In genomic region chr7:45706721-45707241, GRCm38 (mm10) we compare ENCODE assay signal across 9 mouse cellular contexts. TPM values are rescaled to one million over a fixed set of nuclear protein-coding genes. Genes with fewer than 3 reads are reported as not detected.
DNase-seq lines count a peak whose midpoint lies in the region; ATAC-seq lines count a peak whose summit lies in the region.
"Had no signal": no experiment of that assay in that cellular context is flagged by ENCODE, and none has a peak within 500 bp of the region (broad histone marks: within the 10 kb centered on the region; RNA-seq: fewer than 3 reads in every experiment).

No protein-coding gene starts in this region.

- peak overlapping the region; percentile 69 for H3K9ac ChIP-seq in intestine, embryonic 14.5 days (ENCODE audit: low read length)
- H3K9ac ChIP-seq in midbrain, embryonic 12.5 days (replicated peaks) = peak overlapping the region; percentile 78

- peak overlapping the region; percentile 70 for H3K27ac ChIP-seq in intestine, embryonic 14.5 days (ENCODE audit: low read depth)
- H3K27ac ChIP-seq in limb, embryonic 10.5 days = peak overlapping the region; percentile 90
- peak overlapping the region; percentile 80; the same call in 1 of the 2 replicates for H3K27ac ChIP-seq in midbrain, embryonic 12.5 days (replicated peaks)

- peak overlapping the region; percentile 96 for H3K4me2 ChIP-seq in intestine, embryonic 14.5 days (ENCODE audit: low read length)
- peak overlapping the region; percentile 98 for H3K4me2 ChIP-seq in midbrain, embryonic 12.5 days (replicated peaks)

- WGBS in intestine, embryonic 14.5 days = 2% methylated on average over 37 of the region's 45 CpGs
- 2% methylated on average over 45 of the region's 45 CpGs for WGBS in limb, embryonic 10.5 days
- under 1% methylated on average over 40 of the region's 45 CpGs for WGBS in midbrain, embryonic 12.5 days

- peaks cover 24% of the 10 kb centered on the region for H3K36me3 ChIP-seq in intestine, embryonic 14.5 days (ENCODE audit: control insufficient read depth, insufficient read depth, low read length)
- peaks cover 24% of the 10 kb centered on the region for H3K36me3 ChIP-seq in limb, embryonic 10.5 days
- H3K36me3 ChIP-seq in midbrain, embryonic 12.5 days = peaks cover 20% of the 10 kb centered on the region

- H3K27me3 ChIP-seq in intestine, embryonic 14.5 days (replicated peaks; ENCODE audit: control insufficient read depth, insufficient read depth, low read length) = no peaks in the 10 kb centered on the region
- 0 out of 2 replicates have a peak, but pooled peaks cover under 1% of the 10 kb centered on the region for H3K27me3 ChIP-seq in limb, embryonic 10.5 days (ENCODE audit: low read depth, poor library complexity, severe bottlenecking)
- H3K27me3 ChIP-seq in midbrain, embryonic 12.5 days = peaks cover 8% of the 10 kb centered on the region; the same call in 1 of the 2 replicates

- intact Hi-C loops in gastrocnemius, postnatal 14 days (cut with DNase I; ENCODE audit: low total_unique reads) = no loop called here

- H3K4me3 ChIP-seq in intestine, embryonic 14.5 days (ENCODE audit: low read depth, low read length) = peak overlapping the region; percentile 65
- H3K4me3 ChIP-seq in limb, embryonic 10.5 days = peak overlapping the region; percentile 81
- H3K4me3 ChIP-seq in midbrain, embryonic 12.5 days = peak overlapping the region; percentile 58

- DNase-seq in R1 (ENCODE audit: low read depth, low spot score) = peak; percentile 81
- DNase-seq in cerebellum, postnatal 25 days = peak; percentile 89 to 95
- peak; percentile 94 for DNase-seq in gastrocnemius, postnatal 14 days
- DNase-seq in intestine, embryonic 14.5 days (ENCODE audit: low spot score) = peak; percentile 89
- DNase-seq in limb, embryonic 10.5 days (ENCODE audit: low spot score) = peak; percentile 93
- peak; percentile 72 for DNase-seq in spleen, adult 12 weeks (ENCODE audit: low spot score)

- ATAC-seq in intestine, embryonic 14.5 days (replicated peaks; ENCODE audit: low FRiP score, low TSS enrichment, low read depth) = no peak
- no peak for ATAC-seq in midbrain, embryonic 12.5 days (ENCODE audit: low FRiP score, low read depth)
- no peak for ATAC-seq in activated CD4-positive, CD25-positive, alpha-beta regulatory T cell, adult 4 months

- peaks cover 36% of the 10 kb centered on the region for H3K4me1 ChIP-seq in intestine, embryonic 14.5 days (replicated peaks; ENCODE audit: control insufficient read depth, insufficient read depth, low read length)
- H3K4me1 ChIP-seq in limb, embryonic 10.5 days = peaks cover 65% of the 10 kb centered on the region
- peaks cover 77% of the 10 kb centered on the region for H3K4me1 ChIP-seq in midbrain, embryonic 12.5 days

- no peaks in the 10 kb centered on the region for H3K9me3 ChIP-seq in intestine, embryonic 14.5 days (ENCODE audit: control insufficient read depth, low read length)
- H3K9me3 ChIP-seq in limb, embryonic 10.5 days (replicated peaks) = no peaks in the 10 kb centered on the region
- no peaks in the 10 kb centered on the region for H3K9me3 ChIP-seq in midbrain, embryonic 12.5 days

RNA-seq across cellular contexts. Expression of gene Dbp, which starts 1.9 kb away (rescaled TPM):
- total RNA-seq in gastrocnemius, postnatal 14 days (2021) = 10 to 100 TPM; 20.6 to 32.8 TPM
- polyA plus RNA-seq in intestine, embryonic 14.5 days (2014; fragmentation: Nextera tagmentation; extraction: Ambion mirVana) = 3.7 and 4.0 TPM in 2 replicates
- polyA plus RNA-seq in limb, embryonic 10.5 days (2016; fragmentation: Nextera tagmentation; extraction: Ambion mirVana) = 3.7 and 4.7 TPM in 2 replicates
- 4.5 and 4.6 TPM in 2 replicates for polyA plus RNA-seq in midbrain, embryonic 12.5 days (2016; fragmentation: Nextera tagmentation; extraction: Ambion mirVana)
- polyA plus RNA-seq in activated CD4-positive, CD25-positive, alpha-beta regulatory T cell, adult 4 months (2017; shearing (Covaris generic)) = 1 to 10 TPM; 5.2 to 8.5 TPM

RNA-seq across cellular contexts. Expression of gene Car11, which starts 7.1 kb away (rescaled TPM):
- 1 to 10 TPM; 4.5 to 4.6 TPM for total RNA-seq in gastrocnemius, postnatal 14 days (2021)
- 7.3 and 8.2 TPM in 2 replicates for polyA plus RNA-seq in intestine, embryonic 14.5 days (2014; fragmentation: Nextera tagmentation; extraction: Ambion mirVana)
- polyA plus RNA-seq in limb, embryonic 10.5 days (2016; fragmentation: Nextera tagmentation; extraction: Ambion mirVana) = 2.2 and 4.9 TPM in 2 replicates
- 17.0 and 18.8 TPM in 2 replicates for polyA plus RNA-seq in midbrain, embryonic 12.5 days (2016; fragmentation: Nextera tagmentation; extraction: Ambion mirVana)
- polyA plus RNA-seq in activated CD4-positive, CD25-positive, alpha-beta regulatory T cell, adult 4 months (2017; shearing (Covaris generic)) = under 1 TPM in 1 of 2 experiments, not detected in 1; 0.51 TPM
- total RNA-seq: neutrophil, adult 5-6 weeks had no signal

RNA-seq across cellular contexts. Expression of gene Rpl18, which starts 8.5 kb away (rescaled TPM):
- total RNA-seq in gastrocnemius, postnatal 14 days (2021) = 100 to 1,000 TPM; 607 to 662 TPM
- 1,434 and 1,450 TPM in 2 replicates for polyA plus RNA-seq in intestine, embryonic 14.5 days (2014; fragmentation: Nextera tagmentation; extraction: Ambion mirVana)
- polyA plus RNA-seq in limb, embryonic 10.5 days (2016; fragmentation: Nextera tagmentation; extraction: Ambion mirVana) = 1,218 and 1,459 TPM in 2 replicates
- 688 and 721 TPM in 2 replicates for polyA plus RNA-seq in midbrain, embryonic 12.5 days (2016; fragmentation: Nextera tagmentation; extraction: Ambion mirVana)
- polyA plus RNA-seq in activated CD4-positive, CD25-positive, alpha-beta regulatory T cell, adult 4 months (2017; shearing (Covaris generic)) = 1,000 to 10,000 TPM; 2,566 to 2,766 TPM

RNA-seq across cellular contexts. Expression of gene Sphk2, which starts 11.0 kb away (rescaled TPM):
- 10 to 100 TPM; 12.0 to 13.2 TPM for total RNA-seq in gastrocnemius, postnatal 14 days (2021)
- polyA plus RNA-seq in intestine, embryonic 14.5 days (2014; fragmentation: Nextera tagmentation; extraction: Ambion mirVana) = 27.3 and 28.1 TPM in 2 replicates
- polyA plus RNA-seq in limb, embryonic 10.5 days (2016; fragmentation: Nextera tagmentation; extraction: Ambion mirVana) = 45.5 and 49.3 TPM in 2 replicates
- polyA plus RNA-seq in midbrain, embryonic 12.5 days (2016; fragmentation: Nextera tagmentation; extraction: Ambion mirVana) = 24.0 and 25.8 TPM in 2 replicates
- 10 to 100 TPM; 10.2 to 19.6 TPM for polyA plus RNA-seq in activated CD4-positive, CD25-positive, alpha-beta regulatory T cell, adult 4 months (2017; shearing (Covaris generic))

RNA-seq across cellular contexts. Expression of gene Sec1, which starts 12.6 kb away (rescaled TPM):
- under 1 TPM; 0.18 to 0.31 TPM for total RNA-seq in gastrocnemius, postnatal 14 days (2021)
- 4.8 and 6.0 TPM in 2 replicates for polyA plus RNA-seq in intestine, embryonic 14.5 days (2014; fragmentation: Nextera tagmentation; extraction: Ambion mirVana)
- 0.54 and 0.83 TPM in 2 replicates for polyA plus RNA-seq in limb, embryonic 10.5 days (2016; fragmentation: Nextera tagmentation; extraction: Ambion mirVana)
- 0.79 and 0.80 TPM in 2 replicates for polyA plus RNA-seq in midbrain, embryonic 12.5 days (2016; fragmentation: Nextera tagmentation; extraction: Ambion mirVana)
- polyA plus RNA-seq in activated CD4-positive, CD25-positive, alpha-beta regulatory T cell, adult 4 months (2017; shearing (Covaris generic)) = not detected
